Mouse (Mus musculus) activated CD4-positive, CD25-positive, alpha-beta regulatory T cell, adult 9 weeks (primary cell): ENCODE results near the gene Olfr659. TPM values are rescaled to one million over a fixed set of nuclear protein-coding genes. Genes with fewer than 3 reads are reported as not detected.

Experiments
- polyA plus RNA-seq: library from polyadenylated mRNA; unstranded; fragments of 100-300 nt; shearing (Covaris generic); gene quantifications from one replicate; pipeline ENCODE4 v1.2.1, GENCODE M21; 2017

Olfr659 gene
- not detected for polyA plus RNA-seq

DNA sequence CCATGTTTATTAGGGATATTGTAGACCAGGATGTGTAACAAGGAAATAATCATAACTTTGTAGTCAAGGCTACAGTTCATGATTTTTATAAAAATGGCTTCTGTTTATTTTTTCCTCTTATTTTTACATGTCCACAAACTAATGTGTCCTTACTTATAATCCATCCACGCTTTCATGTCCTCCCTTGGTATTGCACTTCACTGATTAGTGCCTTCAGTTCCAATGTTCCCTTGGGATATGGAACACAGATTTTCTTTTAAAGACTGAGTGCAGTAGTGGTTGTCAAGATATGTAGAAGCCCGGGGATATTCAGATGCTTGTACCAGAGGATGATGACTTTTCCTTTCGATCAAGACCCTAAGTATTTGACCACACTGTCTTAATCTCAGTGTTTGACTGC is at the start of gene Olfr659:
TSS of gene Olfr659 (plus strand) at position 301 of the 400 bp plus-strand sequence.

DNA sequence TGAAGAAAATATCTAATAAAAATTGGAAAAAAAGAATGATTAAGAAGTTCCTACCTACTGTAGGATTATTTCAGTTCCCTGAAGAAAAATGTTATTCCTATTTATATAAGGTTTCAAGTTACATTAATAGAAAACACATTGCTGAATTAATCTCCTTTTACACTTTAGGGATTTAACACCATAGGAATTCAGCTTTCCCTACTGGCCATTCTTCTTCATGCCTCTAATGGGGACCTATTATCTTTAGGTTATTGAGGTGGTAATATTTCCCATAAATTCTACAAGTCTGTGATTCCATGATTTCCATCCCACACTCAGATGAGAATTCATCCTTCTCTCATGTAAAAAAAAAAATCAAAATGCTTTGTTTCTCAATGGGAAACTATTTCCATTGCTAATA is 42.1 kb upstream of the Olfr659 start, which contains the start of gene Olfr657:
TSS of gene Olfr657 (plus strand) at position 301 of the 400 bp plus-strand sequence.

DNA sequence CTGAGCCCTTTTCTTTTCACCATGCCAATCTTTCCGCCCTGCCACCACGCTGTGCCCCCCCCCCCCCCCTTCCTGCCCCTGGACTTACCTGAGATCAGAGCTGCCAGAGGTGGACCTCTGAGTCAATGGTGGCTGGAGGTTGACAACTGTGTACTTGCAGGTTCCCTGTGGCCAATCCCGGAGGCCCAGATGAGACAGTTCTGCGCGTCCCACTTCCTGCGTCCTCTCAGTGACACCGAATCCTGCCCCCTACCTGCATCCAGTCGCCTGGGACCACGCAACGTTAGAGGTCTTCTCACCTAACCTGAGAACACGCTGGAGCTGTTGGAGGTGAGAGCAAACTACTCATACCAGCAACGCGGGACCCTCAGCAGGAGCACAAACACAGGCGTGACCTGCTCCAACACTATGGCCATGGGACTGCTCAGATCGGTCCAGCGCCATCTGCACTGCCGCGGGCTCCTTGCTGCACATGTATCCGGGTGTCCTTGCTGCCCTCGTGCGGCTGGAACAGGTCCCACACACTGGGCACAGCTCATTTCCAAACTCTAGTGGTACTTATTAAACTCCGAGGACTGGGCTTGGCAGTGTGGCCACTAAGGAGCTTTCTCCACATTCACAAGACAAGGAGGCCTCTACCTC is 19.6 kb upstream of the Olfr659 start, which contains the start of gene Olfr658:
TSS of gene Olfr658 (minus strand) at position 465 of the 642 bp plus-strand sequence.

GRCm38 (mm10) chr7:104686201-104686600 is 19.6 kb downstream of the Olfr659 start, which contains the start of gene Olfr661:
Gene Olfr661, plus strand, starts transcription at chr7:104686501.

Other genes starting within 250 kb of the Olfr659 start
- gene Trim30a, start 201.6 kb upstream of the Olfr659 start, polyA plus RNA-seq = 76.5 TPM
- gene Trim30d, start 158.9 kb upstream of the Olfr659 start, polyA plus RNA-seq = 30.9 TPM
- not detected for gene Olfr651, start 116.6 kb upstream of the Olfr659 start, polyA plus RNA-seq
- gene Olfr652, start 105.9 kb upstream of the Olfr659 start, polyA plus RNA-seq = not detected
- gene Olfr653, start 89.4 kb upstream of the Olfr659 start, polyA plus RNA-seq = not detected
- gene Olfr654, start 79.7 kb upstream of the Olfr659 start, polyA plus RNA-seq = not detected
- not detected for gene Olfr655, start 65.0 kb upstream of the Olfr659 start, polyA plus RNA-seq
- not detected for gene Olfr656, start 52.8 kb upstream of the Olfr659 start, polyA plus RNA-seq
- not detected for gene Olfr657, start 42.0 kb upstream of the Olfr659 start, polyA plus RNA-seq
- gene Olfr658, start 19.4 kb upstream of the Olfr659 start, polyA plus RNA-seq = not detected
- gene Olfr661, start 19.7 kb downstream of the Olfr659 start, polyA plus RNA-seq = not detected
- not detected for gene Usp17le, start 110.7 kb downstream of the Olfr659 start, polyA plus RNA-seq
- not detected for gene Usp17lb, start 175.8 kb downstream of the Olfr659 start, polyA plus RNA-seq
- 0.10 TPM for gene Usp17la, start 190.3 kb downstream of the Olfr659 start, polyA plus RNA-seq
- gene Olfr665, start 211.3 kb downstream of the Olfr659 start, polyA plus RNA-seq = not detected
- gene Olfr666, start 229.2 kb downstream of the Olfr659 start, polyA plus RNA-seq = not detected